Mouse (Mus musculus): ENCODE measurements around the gene Wasf3. TPM values are rescaled to one million over a fixed set of nuclear protein-coding genes. Genes with fewer than 3 reads are reported as not detected.
"Not testable (repeated sequence)": the region's sequence is repeated elsewhere in the genome, so short reads cannot be mapped to it uniquely, and the experiment has no call there.

Gene Wasf3
- total RNA-seq, 2 experiments from 2014 or later: not detected

DNA sequence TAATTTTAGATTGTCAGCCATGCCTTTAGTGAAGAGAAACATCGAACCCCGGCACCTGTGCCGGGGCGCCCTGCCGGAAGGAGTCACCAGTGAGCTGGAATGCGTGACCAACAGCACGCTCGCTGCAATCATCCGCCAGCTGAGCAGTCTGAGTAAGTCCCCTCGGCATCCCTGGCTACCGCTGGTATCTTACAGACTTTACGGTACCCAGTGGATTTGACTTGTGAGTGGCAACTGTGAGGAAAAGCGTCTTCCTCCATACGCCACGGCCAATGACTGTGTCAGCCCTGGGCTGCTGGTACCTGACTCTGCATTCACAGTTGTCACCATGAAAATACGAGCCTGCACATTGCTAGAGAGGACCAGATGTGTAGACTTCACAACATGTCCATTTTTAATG, 50.5 kb downstream of the Wasf3 start:
- ATAC-seq (replicated peaks; ENCODE audit: low FRiP score, poor library complexity, severe bottlenecking): no peak

DNA sequence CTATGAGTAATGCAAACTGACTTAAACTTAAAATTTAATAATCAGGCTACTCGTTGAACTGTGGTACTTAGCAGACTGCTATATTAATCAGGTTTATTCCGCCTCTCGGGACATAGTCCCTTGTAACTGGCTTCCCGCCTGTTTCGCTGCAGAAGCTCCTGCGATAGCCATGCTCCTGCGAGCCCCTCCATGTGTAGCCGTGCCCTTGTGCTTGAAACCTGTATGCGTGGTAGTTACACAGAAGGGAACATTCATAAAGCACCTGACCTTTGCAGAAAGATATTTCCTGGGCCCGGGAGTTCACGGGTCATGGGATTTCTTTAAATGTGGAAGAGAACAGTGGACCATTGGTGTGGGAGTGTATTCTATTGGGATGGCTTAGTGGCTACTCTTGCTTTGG, 52.0 kb downstream of the Wasf3 start:
- ATAC-seq (replicated peaks; ENCODE audit: low FRiP score, poor library complexity, severe bottlenecking): no peak

DNA sequence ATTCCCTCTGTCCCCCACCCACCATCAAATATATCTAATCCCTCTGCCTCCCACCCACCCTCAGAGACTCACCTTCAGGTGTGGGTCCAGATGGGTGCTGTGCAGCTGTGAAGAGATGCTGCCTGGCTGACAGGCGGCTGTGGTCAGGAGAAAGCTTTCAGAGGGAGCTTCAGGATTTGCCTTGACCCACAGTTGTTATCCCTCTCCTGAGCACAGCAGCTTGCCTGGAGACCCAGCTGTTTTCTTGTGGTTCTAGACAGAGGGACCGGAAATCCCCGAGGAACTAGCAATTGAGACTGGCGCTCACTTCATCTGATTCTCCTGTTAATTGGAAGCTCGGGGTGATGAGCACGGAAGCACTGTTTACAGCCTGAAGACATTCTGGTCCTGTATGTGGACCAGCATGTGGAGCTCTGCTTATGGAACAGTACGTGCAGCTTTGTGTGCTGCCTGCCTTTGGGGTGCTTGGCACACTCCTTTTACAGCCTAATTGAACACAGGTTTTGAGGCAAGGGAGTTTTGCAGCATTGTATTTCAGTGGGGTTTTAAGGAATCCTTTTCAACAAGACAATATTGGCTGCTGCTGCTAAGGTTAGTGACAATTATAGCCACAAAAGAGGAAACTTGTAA, 54.5 kb downstream of the Wasf3 start:
- ATAC-seq (replicated peaks; ENCODE audit: low FRiP score, poor library complexity, severe bottlenecking): no peak

DNA sequence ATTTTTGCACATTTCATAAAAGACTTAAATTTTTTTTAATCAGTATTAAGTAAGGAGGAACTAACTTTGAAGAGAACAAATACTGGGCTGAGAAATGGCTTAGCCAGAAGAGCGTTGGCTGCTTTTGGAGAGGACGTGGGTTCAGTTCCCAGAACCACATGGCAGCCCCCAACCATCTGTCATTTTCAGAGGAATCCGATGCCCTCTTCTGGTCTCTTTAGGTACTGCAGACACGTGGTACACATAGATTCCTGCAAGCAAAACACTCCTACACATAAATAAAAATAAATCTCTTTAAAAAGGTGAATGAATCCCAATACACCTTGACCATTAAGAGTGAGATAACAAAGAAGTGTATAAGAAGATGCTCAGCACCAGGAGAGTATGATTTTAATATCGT, 55.5 kb downstream of the Wasf3 start:
- ATAC-seq (replicated peaks; ENCODE audit: low FRiP score, poor library complexity, severe bottlenecking): no peak

DNA sequence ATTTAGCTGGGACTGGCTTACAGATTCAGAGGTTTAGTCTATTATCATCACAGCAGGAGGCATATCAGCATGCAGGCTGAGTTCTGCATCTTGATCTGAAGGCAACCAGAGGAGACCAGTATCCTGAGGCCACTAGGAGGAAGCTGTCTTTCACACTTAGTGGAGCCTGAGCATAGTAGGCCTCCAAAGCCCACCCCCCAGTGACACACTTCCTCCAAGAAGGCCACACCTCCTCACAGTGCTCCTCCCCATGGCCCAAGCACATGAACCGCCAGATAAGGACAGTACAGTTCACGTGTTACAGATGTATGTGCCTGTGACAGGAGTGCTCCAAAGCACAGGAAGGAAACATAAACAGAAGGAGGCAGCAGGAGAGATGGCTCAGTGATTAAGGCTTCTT, 58.0 kb downstream of the Wasf3 start:
- no peak for ATAC-seq (replicated peaks; ENCODE audit: low FRiP score, poor library complexity, severe bottlenecking)

DNA sequence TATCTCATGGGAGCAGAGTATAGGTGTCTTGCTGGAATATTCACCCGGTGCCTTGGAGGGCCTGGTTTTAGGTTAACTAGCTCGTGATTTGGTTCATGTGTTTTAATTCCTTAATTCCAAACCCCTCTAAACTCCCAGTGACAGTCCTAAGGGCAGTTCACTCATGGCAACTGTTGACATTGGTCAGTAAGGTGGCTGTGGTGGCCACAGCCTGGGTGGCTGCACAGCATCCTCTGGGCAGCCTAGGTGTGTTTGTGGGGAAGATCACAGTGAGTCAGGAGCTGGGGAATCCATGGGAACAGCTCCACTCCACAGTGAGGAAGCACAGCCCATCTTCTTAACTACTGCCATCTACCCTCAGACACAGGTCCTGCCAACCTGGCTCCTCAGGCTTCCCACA, 61.8 kb downstream of the Wasf3 start:
- ATAC-seq (replicated peaks; ENCODE audit: low FRiP score, poor library complexity, severe bottlenecking): no peak

DNA sequence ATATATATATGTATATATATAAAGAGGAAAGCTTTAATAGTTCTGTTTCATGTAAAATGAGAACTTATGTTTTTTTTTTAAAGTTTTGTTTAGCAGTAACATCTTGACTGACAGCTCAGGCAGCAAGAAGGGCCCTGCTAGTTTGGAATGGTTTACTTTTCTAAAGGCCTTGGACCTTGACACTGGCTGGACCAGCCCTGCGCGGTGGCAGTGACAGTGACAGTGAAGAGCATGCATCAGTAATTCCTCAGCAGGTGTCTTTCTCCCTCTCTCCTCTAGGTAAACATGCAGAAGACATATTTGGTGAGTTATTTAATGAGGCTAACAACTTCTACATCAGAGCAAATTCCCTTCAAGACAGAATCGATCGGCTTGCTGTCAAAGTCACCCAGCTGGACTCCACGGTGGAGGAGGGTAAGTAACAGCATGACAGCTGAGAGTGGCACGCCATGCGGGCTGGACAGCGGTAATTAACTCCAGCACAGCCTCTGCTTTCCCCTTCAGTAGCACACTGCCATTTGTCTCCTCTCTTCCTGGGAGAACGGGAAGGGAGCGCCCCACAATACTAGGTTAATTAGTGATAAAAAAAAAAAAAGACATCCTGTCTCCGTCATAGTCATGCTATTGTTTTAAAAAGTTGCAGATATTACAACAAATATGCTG, 66.9 kb downstream of the Wasf3 start:
- no peak for ATAC-seq (replicated peaks; ENCODE audit: low FRiP score, poor library complexity, severe bottlenecking)

DNA sequence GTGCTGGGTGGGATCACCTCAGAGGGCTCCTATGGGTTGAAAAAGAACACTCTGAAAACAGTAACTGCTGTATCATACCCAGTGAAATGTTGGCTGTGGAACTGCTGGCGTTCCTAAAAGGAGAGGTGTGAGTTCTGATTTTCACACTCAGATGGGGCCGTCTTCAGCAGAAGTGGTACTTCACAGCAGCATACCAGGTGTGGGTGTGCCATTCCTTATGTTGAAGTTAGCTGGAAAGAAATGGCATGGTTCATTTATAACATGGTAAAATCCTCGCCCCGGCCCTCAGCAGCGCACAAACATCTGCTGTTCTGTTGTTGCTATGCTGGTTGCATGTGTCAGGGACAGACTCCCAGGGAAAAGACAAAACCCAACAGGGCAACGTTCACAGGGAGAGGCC, 68.8 kb downstream of the Wasf3 start:
- ATAC-seq (replicated peaks; ENCODE audit: low FRiP score, poor library complexity, severe bottlenecking): no peak

DNA sequence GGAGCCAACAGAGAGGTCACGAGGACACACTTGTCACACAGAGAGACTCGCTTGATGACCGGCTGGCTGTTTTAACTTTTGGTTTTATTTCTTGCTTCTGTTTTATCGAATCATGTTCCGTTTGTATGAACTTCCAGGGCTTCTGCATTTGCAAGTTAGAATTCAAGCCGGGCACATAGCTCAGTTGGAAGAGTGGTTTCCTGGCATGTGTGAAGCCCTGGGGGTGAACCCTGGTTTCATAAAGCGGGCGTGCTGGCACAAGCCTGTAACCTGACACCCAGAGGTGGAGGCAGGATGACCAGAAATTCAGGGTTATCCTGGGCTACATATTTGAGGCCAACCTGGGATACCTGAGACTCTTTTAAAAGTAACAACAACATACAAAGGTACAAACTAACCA, 76.8 kb downstream of the Wasf3 start:
- no peak for ATAC-seq (replicated peaks; ENCODE audit: low FRiP score, poor library complexity, severe bottlenecking)

DNA sequence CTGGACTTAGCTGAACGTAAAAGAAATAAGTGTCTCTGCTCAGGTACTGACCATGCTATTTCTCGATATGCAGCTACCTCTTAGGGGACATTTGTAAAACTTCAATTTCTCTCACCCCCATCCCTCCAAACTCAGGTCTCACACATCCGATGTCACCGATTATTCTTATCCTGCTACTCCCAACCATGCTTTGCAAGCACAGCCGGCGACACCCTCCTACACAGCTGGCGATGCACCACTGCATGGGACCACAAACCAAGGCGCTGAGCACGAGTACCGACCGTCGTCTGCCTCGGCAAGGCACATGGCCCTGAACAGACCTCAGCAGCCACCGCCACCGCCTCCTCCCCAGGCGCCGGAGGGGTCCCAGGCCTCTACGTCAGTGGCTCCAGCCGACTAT, 81.9 kb downstream of the Wasf3 start:
- no peak for ATAC-seq (replicated peaks; ENCODE audit: low FRiP score, poor library complexity, severe bottlenecking)

DNA sequence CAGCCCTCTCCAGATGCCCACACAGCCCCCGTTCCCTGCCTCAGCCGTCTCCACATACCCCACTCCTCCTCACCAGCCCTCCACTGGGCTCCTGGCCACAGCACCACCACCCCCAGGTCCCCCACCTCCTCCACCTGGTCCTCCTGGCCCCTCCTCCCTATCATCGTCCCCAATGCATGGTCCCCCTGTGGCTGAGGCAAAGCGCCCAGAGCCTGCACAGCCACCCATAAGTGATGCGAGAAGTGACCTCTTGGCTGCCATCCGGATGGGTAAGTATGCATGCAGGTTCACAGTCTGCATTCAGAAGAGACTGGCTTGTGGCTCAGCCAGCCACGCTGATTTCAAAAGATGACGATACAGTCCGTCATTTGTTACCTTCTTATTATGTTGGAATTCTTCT, 83.5 kb downstream of the Wasf3 start:
- ATAC-seq (replicated peaks; ENCODE audit: low FRiP score, poor library complexity, severe bottlenecking): no peak

DNA sequence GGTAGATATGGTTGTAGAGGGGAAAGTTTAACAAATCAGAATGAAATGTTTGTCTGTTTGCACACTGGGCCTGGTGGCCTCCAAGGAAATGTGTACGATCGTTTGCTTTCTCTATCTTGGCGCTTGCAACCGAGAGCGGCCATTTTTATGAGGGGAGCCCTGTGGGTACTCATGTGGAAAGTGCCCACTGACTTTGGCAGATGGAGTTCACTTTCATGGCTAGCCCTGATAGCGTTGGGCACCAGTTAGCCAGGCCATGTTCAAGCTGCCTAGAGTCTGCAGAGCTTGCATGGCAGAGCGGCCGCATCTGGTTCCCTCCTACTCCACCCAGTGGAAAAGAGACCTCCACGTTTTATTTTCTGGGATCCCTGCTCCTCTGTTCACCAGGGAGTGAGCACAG, 86.0 kb downstream of the Wasf3 start:
- no peak for ATAC-seq (replicated peaks; ENCODE audit: low FRiP score, poor library complexity, severe bottlenecking)

DNA sequence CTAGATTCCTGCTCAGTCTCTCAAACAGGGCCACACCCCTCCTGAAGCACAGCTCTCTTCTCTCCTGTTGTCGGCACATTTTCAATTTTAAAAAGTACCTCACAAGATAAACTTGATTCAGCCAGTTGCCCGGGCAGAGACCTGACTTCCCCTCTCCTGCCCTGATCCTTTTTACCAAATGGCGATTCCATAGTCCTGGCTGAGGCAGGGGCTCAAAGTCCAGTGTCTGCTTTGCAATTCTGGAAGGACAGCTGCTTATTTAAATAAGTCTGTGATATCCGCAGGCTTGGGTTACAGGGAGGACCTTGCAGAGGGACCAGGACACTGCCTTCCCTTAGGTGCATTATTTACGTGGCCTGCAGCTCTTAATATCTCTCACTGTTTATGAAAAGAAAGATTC, 86.5 kb downstream of the Wasf3 start:
- no peak for ATAC-seq (replicated peaks; ENCODE audit: low FRiP score, poor library complexity, severe bottlenecking)

DNA sequence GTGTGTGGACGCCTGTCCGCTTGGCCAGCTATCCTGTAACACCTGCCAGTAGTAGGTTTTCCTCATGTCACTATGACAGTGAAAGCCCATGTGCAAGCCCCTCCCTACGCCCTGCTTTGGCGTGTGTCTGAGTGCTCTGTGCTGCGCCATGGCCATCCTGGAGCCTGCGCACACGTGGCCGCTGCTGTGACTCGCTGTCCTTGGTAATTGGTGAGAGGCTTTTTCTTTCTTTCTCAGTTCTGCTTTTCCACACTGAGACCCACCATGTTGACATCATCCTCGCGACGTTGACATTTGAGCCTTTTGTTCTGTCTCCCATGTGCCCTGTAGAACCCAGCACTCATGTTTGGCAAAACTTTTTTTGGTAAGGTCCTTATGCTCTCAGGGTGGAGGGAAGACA, 87.0 kb downstream of the Wasf3 start:
- ATAC-seq (replicated peaks; ENCODE audit: low FRiP score, poor library complexity, severe bottlenecking): no peak

DNA sequence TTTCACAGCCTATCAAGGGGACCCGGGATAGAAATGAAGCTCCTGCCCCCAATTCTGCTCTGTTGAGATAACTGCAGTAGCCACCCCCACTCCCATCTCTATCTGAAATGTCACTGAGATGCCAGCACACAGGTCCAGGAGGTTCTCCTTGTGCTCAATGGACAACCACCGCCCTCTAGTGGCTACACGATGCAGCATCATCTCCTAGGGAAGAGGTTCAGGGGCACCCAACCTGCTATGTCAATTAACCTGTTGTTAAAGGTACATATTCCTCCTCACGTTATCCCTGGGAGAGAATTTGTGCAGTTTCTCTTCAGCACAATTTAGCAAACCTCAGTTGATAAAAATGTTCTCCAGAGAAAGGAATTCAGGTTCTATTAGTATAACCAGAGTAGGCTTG, 94.8 kb downstream of the Wasf3 start:
- ATAC-seq (replicated peaks; ENCODE audit: low FRiP score, poor library complexity, severe bottlenecking): not testable (repeated sequence)

DNA sequence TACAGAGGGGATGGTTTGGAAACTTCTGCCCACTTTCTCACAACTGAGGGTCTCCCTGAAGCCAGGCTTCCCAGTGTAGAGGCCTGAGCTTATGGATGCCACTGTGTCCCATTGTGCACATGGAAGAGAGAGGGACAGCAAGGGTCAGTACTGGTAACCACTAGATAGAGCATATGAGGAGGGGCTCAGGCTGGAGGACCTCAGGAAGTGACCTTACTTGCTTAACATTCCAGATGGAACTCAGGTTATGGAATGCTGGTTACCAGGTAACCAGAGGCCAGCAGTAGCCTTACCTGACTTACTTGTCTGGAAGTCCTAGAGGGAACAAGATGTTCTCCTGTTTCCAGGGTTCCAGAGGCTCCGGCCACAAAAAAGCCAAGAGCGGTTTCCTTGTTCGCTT, 96.9 kb downstream of the Wasf3 start, which contains the start of gene Gm6408:
TSS of gene Gm6408 (plus strand) at position 301 of the 400 bp plus-strand sequence.
- ATAC-seq (replicated peaks; ENCODE audit: low FRiP score, poor library complexity, severe bottlenecking): not testable (repeated sequence)

DNA sequence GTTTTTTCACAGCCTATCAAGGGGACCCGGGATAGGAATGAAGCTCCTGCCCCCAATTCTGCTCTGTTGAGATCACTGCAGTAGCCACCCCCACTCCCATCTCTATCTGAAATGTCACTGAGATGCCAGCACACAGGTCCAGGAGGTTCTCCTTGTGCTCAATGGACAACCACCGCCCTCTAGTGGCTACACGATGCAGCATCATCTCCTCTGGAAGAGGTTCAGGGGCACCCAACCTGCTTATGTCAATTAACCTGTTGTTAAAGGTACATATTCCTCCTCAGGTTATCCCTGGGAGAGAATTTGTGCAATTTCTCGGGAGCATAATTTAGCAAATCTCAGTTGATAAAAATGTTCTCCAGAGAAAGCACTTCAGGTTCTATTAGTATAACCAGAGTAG, 104.2 kb downstream of the Wasf3 start:
- not testable (repeated sequence) for ATAC-seq (replicated peaks; ENCODE audit: low FRiP score, poor library complexity, severe bottlenecking)

DNA sequence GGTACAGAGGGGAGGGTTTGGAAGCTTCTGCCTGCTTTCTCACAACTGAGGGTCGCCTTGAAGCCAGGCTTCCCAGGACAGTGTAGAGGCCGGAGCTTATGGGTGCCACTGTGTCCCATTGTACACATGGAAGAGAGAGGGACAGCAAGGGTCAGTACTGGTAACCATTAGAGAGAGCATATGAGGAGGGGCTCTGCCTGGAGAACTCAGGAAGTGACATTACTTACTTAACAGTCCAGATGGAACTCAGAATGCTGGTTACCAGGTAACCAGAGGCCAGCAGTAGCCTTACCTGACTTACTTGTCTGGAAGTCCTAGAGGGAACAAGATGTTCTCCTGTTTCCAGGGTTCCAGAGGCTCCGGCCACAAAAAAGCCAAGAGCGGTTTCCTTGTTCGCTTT, 106.3 kb downstream of the Wasf3 start, which contains the start of gene Gm6370:
TSS of gene Gm6370 (plus strand) at position 301 of the 400 bp plus-strand sequence.
- ATAC-seq (replicated peaks; ENCODE audit: low FRiP score, poor library complexity, severe bottlenecking): not testable (repeated sequence)

DNA sequence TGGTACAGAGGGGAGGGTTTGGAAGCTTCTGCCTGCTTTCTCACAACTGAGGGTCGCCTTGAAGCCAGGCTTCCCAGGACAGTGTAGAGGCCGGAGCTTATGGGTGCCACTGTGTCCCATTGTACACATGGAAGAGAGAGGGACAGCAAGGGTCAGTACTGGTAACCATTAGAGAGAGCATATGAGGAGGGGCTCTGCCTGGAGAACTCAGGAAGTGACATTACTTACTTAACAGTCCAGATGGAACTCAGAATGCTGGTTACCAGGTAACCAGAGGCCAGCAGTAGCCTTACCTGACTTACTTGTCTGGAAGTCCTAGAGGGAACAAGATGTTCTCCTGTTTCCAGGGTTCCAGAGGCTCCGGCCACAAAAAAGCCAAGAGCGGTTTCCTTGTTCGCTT, 117.3 kb downstream of the Wasf3 start, which contains the start of gene 4930449I24Rik:
TSS of gene 4930449I24Rik (plus strand) at position 301 of the 400 bp plus-strand sequence.
- not testable (repeated sequence) for ATAC-seq (replicated peaks; ENCODE audit: low FRiP score, poor library complexity, severe bottlenecking)

DNA sequence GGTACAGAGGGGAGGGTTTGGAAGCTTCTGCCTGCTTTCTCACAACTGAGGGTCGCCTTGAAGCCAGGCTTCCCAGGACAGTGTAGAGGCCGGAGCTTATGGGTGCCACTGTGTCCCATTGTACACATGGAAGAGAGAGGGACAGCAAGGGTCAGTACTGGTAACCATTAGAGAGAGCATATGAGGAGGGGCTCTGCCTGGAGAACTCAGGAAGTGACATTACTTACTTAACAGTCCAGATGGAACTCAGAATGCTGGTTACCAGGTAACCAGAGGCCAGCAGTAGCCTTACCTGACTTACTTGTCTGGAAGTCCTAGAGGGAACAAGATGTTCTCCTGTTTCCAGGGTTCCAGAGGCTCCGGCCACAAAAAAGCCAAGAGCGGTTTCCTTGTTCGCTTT, 129.0 kb downstream of the Wasf3 start, which contains the start of gene Gm3402:
TSS of gene Gm3402 (plus strand) at position 301 of the 400 bp plus-strand sequence.
- not testable (repeated sequence) for ATAC-seq (replicated peaks; ENCODE audit: low FRiP score, poor library complexity, severe bottlenecking)
